Mouse (Mus musculus) adrenal gland, postnatal 14 days (tissue): ENCODE data around the gene Mitf. TPM values are rescaled to one million over a fixed set of nuclear protein-coding genes. Genes with fewer than 3 reads are reported as not detected.
A peak's percentile ranks its signal among the peaks of the same experiment; 100 is the strongest.

ENCODE experiments used
- DNase-seq: peaks from one replicate; pipeline ENCODE4 v3.0.0; 2021; ENCODE audit warnings: mixed read lengths
- long read RNA-seq, 2 experiments: library from polyadenylated mRNA; stranded (forward); transcript quantifications; one replicate each; pipeline ENCODE4 v2.0.0; 2021
- total RNA-seq: library from RNA; stranded (reverse); gene quantifications from 2 replicates; pipeline ENCODE4 v1.2.3, GENCODE M21; 2021

Gene Mitf
- 5.3 and 8.2 TPM in 2 replicates for total RNA-seq
- long read RNA-seq, experiment 1, partial matches to known transcripts, result 0 of 2 reads
- long read RNA-seq, experiment 1, other reads (novel, unspliced or antisense), result 2 of 2 reads
- long read RNA-seq, experiment 2, partial matches to known transcripts, result 0 of 1 reads
- long read RNA-seq, experiment 2, other reads (novel, unspliced or antisense), result 1 of 1 reads

DNA sequence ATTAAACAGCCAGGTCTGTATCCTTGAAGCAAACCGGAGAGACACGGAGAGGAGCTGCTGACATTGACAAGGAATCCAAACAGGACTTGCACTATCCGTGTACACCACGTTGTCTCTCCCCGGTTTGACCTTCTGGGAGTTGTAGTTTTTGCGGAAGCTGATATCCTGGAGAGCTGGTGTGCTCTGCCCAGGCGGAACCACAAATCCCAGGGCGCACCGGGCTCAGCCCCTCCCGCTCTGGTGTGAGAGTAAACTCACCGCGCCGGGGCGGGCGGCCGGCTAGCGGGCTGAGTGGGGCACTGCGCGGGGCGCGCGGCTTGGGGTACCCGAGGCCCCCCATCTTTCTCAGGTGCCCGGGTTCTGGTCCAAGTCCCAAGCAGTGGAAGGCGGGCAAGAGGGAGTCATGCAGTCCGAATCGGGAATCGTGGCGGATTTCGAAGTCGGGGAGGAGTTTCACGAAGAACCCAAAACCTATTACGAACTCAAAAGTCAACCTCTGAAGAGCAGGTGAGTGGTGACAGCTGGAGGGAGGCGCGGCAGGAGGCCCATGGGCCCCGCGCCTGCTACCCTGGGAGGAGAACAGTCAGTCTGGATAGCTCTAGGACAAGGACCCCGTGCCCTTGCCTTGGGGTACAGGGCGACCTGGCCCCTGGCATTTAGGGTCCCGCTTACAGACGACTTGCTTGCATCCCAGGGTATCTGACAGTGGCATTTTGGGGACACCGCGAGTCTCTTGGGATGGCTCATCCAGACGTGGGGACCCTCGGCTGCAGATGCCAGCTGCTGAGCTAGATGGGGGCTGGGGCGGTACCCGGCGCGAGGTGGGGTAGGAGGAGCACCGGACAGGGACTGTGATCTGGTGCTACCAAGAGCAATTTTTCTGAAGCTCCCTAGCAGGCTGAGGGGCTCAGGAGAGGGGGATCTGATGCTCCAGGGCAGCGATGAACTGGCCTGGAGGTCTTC, at the start of gene Mitf:
Gene Mitf (plus strand): TSS at position 272 of the 963 bp plus-strand sequence.
- DNase-seq, result peak; percentile 94

DNA sequence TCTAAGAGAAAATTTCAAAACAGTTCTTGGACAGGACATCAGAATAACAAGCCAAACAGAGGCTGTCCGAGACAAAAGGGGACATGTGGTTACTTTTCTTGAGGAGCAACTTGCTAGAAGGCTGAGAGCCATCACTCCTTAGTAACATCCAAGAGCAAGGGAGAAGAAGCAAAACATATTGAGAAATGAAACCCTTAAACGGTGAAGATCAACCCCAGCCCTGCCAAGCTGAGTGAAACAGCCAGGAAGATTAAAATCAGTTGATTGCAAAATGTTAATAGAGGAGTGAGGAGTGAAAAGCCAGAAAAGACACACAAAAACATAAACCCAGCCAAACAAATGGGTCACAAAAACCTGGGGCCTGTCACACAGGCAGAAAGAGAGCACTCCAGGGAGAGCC, 49.5 kb upstream of the Mitf start:
- no peak for DNase-seq

DNA sequence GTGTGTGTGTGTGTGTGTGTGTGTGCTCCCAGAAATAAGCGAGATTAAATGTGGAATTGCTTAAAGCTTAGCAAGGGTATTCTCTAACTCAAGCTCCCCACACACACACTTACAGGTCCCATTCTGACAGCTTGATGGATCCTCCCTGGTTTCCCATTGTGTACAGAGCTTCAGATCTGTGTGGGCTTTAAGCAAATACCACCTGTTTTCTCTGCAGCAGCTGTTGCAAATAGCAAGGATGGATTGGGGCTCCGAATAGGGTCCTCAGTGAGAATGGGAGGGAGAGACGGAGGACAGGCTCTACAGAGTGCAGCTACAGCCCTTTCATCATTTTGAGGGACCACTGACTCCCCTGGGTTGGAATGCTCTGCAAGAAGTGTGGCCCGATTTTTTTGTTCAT, 48.0 kb upstream of the Mitf start:
- DNase-seq, result no peak

DNA sequence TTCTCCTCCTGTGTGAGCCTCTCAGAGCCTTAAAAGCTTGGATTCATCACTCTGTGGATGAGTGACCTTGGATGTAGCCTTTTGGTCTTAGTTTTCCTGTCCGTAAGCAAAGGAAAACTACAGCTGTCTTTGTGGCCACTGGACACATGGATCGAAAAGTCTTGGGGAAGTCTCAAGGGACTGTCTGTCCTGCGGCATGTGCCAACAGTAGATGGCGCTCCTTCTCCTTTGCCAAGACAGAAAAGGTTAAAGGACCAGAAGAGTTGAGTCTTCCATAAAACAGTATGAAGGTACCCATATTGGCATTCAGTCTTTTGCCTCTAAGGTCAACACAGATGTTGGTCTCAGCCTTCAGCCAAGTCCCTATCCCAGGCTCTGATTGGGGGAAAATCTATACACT, 47.6 kb upstream of the Mitf start:
- peak; percentile 82 for DNase-seq

DNA sequence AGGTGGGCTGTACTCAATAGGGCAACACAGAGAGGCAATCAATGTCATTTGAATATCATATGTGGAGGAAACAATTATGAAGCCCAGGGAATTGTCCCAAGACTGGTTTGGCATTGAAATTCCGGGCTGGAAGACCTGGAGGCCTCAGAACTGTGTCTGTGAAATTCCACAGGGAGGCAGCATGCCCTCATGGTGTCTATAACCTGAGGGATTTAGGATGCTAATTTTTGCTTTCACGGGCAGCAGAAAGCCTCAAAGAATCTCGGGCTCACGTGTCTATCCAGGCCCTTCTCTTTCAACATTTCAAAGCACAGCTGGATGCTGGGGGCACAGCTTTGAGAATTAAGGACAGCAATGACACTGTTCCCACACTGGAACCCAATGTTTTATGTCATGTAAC, 45.5 kb upstream of the Mitf start:
- DNase-seq, result peak; percentile 49

DNA sequence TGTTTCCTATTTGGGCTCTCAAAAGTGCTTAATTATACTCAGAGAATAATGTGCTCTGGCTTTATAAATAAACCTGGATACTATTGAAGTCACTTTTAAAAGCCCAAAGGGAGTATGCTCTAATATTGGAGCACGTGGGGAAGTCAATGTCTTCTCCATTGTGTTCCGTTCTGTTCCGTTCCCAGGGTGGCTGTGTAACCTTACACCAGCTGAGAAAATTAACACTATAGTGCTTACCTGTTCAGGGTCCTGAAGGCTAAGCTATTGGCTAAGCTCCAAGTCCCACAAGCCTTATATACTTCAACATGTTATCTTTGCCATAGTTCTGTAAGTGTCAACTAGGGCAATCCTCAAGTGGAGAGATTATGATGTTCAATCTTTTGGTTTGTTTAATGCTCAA, 42.9 kb upstream of the Mitf start:
- no peak for DNase-seq

DNA sequence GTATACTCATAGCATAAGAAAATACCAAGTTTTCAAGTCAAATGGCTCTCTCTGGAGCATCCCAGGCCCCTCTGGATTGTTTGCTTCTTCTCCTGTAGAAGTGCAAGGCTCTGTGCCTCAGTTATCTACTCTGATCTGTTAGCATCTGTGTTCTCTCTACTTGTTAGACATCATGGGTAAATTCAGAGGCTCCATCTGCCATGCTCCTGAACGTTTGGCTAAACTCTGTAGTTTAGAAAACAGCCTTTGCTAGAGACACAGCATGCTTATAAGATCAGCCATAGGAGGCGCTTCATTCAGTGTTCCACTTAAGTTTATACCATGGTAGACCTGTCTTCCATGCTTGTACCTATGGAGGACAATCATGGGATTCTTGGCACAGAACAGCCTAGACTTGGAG, 39.0 kb upstream of the Mitf start:
- DNase-seq, result no peak

DNA sequence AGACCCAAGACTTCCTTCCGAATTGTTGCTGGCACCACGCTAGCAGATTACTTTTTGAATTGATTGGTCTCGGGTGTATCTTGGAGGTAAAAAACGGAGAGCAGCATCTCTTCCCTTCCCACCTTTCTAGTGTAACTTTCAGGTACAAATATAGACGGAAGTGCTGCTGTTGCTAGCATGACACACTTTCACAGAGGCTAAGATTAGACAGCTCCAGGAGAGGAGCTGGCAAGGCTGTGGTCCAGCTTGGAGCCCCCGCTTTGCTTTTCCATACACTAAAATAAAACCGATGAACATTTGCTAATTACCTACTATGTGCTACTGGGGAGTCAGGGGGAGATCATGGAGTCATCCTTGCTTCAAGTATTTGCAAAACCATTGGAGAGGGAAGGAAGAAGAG, 37.3 kb upstream of the Mitf start:
- no peak for DNase-seq

DNA sequence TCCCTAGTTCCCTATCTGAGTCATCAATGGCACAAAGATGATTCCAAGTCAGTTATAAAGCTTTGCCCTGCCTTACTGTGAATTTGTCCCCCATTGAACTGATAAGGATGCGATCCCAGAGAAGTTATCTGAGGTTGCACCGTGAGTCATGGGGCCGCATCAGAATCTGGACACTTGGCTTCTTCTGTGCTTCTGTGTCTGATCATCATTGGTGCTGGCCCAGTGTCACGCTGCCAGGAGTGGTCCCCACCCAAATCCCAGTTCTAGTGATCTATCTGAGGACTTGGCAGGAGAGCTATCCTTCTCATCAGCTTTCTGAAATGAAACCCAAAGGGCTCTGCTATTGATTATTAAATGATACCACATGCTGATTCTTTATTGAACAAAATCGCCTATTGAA, 25.5 kb upstream of the Mitf start:
- DNase-seq, result no peak

DNA sequence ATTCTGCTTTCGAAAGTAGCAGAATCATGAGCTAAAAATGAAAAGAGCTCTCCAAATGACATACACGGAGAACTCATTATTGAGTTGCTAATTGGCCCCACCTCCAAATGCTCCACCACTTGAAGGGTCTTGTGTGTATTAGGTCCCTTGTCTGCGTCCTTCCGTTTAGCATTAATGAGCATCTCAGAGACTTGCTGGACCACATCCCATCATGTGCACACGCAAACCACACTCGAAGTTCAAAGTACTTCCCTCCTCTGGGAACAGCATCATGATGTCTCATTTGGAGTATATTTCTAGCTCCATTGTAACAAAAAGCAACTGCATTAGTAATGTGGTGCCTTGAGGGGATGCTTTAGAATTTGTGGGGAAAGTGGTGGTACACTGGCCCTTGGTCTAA, 24.6 kb upstream of the Mitf start:
- DNase-seq, result no peak

DNA sequence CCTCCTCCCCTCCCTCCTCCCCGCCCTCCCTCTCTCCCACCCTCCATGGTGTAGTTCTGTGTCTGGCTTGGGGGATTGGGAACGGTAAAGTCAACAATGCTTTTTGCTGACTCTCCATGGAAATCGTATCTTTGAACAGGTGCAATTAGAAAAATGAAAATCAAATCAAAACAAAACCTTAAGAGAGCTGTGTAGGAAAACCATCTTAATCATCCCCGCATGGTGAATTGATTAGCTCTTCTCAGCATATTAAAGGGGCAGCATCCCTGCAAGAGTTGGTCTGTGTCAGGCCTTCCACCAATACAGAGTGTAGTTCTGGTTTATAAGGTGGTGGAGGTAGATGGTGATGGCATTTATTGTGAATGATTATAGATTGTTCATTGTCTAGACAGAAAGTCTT, 20.0 kb upstream of the Mitf start:
- no peak for DNase-seq

DNA sequence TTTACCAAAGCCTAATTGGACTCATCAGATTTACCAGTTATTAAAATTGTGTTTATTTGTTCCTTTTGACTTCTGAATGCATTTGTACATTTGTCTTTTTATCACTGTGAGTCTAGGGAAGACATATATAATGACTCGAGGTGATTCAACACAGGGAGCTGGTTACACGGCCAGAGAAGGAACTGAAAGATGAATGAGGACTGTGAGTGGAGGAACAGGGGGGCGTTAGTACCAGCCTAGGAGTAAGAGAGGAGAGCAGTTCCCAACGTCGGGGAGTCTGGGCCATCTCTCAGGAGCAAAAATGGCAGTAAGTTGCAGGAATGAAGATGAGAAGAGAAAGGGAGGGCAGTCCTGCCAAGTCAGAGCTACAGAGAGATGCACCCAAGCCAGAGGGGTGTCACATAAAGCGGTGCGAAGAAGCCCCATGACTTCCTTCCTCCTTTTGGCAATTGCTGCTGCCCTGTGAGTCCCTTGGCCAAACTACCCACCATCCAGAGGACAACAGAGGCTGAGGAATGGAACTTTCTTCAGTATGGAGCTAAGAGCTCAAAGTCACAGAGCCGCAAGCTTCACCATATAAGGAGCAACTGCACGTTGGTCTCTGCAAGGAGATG, 18.4 kb upstream of the Mitf start:
- DNase-seq, result no peak

DNA sequence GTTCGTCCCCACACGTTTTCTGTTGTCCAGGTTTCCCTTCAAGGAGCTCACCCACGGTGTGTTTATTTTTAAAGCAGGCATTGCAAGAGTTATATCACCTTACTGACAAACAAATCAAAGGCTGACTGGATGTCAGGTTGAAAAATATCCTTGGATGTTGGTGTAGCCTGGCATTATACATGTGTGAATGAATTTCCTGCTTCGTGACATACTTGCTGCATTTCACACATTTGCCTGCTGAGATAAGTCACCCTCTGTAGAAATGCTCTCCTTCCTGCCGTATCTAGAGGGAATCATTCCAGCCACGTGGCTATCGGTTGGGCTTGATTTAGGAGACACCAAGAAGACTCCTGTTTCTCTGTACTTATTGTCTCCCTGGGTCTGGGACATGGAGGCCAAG, 17.2 kb upstream of the Mitf start:
- DNase-seq, result no peak

DNA sequence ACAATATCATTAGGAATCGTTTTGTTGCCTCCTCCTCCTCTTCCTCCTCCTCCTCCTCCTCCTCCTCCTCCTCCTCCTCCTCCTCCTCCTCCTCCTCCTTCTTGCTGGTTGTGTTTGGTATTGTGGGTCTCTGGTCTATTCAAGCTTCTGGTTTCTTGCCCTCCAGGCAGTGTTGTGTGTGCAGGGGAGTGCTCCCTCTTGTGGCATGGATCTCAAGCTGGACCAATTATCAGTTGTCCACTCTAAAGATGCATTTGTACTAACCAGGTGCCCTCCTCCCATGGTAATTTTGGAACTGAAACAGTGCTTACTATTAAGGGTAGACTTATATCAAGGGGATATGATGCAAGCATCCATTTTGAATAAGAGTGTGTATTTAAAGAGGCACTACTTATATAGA, 14.7 kb upstream of the Mitf start:
- DNase-seq, result peak; percentile 23

DNA sequence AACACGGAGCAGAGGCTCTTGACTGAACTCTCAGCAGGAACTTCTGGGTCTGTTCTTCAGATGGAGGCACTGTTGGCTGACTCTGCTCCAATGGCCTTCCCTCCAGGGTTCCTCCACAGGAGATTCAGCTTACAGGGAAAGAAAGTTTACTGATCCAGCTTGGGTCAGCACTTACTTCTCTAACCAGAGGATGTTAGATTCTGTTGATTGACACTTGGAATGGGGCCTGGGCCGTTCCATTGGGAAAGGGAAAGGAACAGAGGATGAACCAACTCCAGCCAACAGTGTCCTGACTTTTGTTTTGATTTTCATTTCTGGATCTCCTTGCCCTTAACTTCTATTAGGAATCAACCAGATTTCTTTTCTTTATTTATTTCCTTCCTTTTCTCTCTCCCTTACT, 11.7 kb upstream of the Mitf start:
- no peak for DNase-seq

DNA sequence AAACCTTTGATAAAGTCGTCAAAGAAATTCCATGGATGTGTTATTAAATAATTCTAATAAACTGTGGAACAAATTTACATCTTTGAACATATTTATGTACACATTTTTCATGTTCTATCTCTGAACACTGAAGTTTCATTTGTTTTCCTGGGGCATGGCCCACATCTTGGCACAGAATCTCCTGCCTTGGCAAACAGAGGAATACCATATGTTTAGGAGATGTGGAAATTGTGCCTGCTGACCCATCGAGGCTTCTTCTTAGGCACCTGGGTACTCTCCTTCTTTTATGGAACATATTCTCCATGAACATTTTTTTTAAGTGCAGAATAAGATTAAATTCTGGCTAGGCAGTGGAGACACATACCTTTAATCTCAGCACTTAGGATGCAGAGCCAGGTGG, 6.2 kb upstream of the Mitf start:
- no peak for DNase-seq

DNA sequence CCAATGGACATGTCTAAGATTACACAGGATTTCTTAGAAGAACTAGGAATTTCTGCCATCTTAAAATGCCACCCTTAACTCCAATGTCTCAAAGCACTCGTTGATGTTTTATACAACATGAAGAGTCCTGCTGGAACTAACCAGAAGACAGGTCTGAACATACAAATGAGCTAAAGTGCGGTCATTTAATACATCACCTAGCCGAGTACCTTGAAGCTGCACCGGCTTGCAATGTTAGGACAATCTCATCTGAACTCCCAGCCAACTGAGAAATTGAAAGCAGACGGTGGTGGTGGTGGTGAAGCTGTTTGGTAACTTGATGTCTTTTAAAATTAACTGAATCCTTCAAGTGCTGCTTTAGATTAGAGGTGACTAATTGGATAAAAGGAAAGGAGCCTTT, 801 bp upstream of the Mitf start:
- no peak for DNase-seq

DNA sequence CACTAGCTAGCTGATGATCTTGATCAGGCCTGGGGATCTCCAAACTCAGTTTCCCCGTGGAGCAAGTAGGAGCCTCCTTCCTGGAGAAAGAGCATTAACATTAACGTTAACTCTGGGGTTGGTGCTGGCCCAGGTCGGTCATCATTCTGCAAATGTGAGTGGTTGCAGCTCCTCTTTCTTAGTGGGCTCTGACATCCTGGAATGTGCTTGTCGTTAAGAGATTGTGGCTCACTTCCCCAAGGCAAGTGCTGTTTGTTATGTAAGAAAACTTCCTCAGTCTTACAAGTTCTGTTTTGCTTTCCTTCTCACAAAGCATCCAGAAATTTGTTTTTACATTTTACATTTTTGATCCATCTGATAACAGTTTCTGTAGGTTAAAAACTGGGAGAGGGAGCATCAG, 7.3 kb downstream of the Mitf start:
- no peak for DNase-seq

DNA sequence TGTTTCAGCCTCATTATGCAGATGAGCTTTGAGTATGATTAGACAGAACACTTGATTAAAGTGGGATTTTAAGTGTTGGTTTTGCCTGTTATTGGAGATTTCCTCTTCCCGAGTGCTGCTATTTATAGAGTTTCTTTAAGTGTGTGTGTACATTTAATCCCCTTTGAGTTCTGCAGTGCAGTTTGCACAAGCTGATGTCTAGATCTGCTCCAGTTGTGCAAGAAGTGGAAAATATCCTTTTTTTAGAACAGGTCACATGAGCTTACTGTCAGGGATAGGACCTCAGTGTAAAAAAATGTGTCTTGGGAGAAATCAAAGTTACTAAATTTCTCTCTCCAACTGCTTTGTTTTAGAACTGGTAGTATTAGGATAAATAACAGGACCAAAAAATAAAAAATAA, 8.9 kb downstream of the Mitf start:
- DNase-seq, result no peak

DNA sequence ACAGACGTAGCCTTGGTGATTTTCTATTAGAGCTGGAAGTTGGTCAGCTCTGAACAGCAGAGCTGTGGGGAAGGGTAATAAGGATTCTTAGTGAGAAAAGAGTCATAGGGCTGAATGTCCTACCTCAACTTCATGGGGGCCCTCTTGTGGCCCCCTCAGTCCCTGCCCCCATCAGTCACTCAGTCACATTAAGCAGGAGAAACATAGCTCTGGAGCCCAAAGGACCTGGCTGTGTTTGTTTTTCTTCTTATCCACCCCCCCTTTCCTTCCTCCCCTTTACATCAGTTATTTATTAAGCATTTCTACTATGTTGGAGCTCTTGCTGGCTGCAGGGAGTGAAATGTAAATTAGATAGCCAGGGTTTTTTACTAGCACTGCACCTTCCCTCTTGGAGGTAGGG, 10.0 kb downstream of the Mitf start:
- no peak for DNase-seq

DNA sequence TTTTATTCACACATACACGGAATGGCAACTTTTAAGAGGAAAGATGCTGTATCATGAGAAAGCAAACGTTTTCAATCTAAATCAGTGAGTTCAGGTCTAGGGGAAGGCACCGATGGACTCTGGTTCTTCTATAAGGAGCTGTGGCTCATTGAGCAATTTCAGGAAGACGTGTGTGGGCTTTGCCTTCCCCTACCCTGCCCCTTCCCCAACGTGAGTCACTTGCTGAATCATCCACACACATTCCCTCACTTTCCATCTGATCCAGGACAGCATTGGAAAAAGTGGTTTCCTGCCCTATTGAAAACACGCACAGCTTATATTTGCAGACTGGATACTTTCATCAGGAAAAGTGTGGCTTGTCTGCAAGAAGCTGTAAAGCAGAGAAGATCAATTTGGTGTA, 11.3 kb downstream of the Mitf start:
- DNase-seq, result no peak

DNA sequence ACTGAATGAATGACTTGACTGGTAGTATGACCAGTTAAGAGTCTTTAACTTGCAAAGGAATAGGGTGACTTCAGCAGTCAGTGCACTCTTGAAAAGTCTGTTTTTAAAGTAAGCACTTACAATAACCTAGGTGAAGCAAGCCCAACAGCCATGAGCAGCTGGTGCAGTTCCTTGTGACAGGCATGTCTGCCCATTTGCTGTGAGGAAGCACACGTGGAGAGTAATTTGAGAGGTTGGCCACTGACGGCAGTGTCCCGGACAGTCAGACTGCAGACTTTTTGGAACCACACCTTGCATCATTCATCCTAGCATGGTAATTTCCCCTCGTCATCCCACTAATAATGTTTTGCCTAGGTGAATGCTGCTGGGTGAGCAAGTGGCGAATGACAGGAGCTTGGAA, 12.1 kb downstream of the Mitf start:
- no peak for DNase-seq

DNA sequence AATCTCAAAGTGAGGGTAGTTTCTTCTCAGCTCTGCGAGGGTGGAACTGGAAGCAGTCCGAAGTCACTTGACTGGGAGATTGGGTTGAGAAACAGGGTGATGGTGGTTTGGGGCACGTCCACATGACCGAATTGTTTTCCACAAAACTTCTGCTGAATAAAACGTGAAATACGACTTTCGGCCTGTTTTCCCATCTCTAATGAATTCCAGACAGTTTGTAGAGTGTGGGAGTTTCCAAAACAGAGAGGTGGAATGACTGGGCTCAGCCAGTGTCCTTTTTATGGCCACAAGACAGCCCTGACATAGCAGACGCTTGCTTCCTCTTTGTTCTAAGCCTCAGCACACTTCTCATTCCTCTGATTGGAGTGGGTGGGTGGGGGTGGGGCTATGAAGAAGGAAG, 13.7 kb downstream of the Mitf start:
- no peak for DNase-seq

DNA sequence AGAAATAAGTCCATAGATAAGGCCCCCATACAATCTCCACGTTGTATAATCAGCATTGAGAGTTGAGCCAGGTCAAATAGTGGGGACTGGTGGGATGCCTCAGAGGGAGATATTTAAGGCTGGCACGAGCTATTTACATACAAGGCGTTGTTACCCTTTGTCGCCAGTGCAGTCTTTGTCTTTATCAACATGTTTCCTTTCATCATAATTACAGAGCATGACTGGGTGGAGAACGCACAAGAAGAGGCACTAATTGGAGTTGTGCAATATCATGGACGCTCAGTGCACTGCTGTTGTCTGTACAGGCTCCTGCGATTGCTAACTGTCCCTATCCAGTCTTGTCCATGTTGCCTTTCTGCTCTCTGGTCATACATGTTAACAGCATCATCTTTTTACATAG, 15.0 kb downstream of the Mitf start:
- DNase-seq, result no peak
